Mouse (Mus musculus) frontal cortex, adult 2 months (tissue): Measurements from ENCODE around the gene Rbm45. TPM values are rescaled to one million over a fixed set of nuclear protein-coding genes. Genes with fewer than 3 reads are reported as not detected.

ENCODE experiments used
- DNase-seq, 2 experiments: peaks; one replicate each; pipeline ENCODE4 v3.0.0; 2022; ENCODE audit warnings: low spot score in 1 of 2; ENCODE audit errors: extremely low spot score in 1 of 2
- polyA plus RNA-seq: library from polyadenylated mRNA; depleted of rRNA; stranded (reverse); fragments of >200 nt; gene quantifications from 2 replicates; pipeline ENCODE4 v1.2.3, GENCODE M21; 2012

The Rbm45 gene
- polyA plus RNA-seq, 1 experiment = 29.4 TPM

DNA sequence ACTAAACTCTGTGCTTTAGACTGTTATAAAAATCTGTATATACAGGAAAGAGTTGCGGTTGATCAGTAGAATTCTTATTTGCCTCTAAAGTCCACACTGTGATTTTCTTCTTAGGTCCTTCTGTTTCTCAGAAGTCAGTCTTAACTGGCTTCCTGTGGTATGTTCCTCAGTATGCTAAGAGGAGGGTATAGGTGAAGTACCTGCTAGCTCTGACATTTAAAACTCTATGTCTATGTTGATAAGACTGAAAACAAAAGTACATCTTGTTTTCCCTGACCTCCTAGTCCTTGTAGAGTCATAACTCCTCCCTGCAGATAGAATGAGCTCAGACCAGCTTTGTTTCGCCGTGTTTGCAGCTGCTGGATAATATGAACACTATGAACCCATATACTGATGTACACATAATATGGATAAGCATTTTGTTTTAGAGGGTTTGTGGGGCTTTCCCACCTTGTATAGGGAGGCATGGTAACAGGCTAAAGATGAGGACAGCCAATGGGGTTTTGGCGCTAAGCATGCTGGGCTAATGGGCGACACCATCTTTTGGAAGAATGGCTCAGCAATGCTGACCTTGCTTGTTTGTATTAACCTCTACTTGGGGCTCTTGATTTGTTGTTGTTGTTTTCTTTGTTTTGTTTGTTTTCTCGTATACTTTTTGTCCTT, 4.9 kb downstream of the Rbm45 start:
- DNase-seq = no peak

DNA sequence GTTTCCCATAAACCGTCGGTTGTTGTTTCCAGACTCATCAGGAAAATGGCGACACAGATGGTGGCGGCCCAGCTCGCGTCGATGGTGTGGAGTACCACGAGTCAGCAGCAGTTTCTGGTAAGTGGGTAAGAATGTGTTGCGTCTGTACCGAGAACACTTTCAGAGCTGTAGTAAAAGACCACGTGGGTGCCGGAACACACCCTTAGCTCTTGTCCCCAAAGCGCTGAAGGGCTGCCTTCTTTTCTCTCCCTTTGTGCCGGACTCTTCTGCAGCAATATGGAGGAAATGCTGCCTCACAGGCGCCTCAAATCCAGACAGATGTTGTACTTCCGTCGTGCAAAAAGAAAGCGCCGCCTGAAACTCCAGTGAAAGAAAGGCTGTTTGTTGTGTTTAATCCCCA, 8.9 kb downstream of the Rbm45 start:
- no peak for DNase-seq

DNA sequence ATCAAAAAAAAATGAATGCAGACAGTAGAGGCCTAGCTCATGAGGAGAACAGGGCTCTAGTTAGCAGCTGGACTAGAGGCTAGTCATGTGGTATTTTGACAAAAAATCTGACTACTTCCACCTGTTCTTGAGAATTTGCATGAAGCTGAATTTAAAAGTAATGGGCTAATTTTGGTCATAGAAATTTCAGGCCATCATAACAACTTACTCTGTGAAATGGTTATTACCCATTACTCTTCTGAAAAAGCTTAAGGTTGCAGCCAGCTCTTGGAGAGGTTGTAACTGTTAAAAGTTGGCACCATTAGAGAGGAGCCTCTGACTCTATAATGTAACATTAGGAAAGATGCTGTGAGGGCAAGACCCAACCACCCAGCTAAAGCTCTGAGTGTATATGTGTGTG, 16.7 kb downstream of the Rbm45 start:
- no peak for DNase-seq

DNA sequence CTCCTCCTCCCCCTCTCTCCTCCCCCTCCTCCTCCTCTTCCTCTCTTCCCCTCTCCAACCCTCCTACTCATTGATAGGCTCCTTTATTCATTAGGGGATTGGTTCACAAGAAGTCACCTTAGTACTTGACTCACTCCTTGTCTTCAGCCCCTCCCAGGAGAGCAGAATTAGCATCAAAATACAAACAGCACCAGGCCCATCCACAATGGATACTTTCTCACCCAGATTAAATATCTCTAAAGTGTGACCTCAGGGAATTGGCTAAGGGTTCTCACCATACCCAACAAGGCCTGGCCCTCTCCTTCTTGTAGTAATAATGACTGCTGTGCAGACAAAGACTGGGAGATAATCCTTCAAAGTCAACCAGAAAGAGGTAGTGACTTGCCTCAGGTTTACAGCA, 30.4 kb downstream of the Rbm45 start:
- DNase-seq = no peak

DNA sequence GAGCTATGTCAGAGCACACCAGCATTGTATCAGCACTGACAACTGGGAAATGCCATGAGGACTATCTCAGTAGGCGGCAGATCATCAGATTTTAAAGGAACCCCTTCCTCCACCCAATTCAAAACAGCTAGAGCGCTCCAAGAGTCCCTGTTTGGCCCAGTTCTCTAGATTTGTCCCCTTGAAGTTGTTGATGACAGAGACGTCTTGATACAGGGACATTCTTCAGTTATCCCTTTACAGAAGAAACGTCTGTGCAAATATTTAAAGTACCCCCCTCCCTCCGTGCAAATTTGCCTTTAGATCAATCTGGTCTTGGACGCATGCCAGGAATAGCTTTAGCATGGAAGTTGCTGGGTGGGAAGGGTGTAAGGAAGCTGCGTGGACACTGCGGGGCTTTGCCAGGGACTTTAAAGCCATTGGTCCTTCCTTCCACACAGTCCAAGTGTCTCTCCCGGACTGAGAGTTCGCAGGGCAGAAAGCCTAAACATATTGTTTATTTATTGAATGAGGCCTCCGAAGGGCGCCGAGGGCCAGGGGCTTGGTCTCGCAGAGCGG, 35.9 kb downstream of the Rbm45 start:
- DNase-seq = peak in 1 of 2 experiments; percentile 38

DNA sequence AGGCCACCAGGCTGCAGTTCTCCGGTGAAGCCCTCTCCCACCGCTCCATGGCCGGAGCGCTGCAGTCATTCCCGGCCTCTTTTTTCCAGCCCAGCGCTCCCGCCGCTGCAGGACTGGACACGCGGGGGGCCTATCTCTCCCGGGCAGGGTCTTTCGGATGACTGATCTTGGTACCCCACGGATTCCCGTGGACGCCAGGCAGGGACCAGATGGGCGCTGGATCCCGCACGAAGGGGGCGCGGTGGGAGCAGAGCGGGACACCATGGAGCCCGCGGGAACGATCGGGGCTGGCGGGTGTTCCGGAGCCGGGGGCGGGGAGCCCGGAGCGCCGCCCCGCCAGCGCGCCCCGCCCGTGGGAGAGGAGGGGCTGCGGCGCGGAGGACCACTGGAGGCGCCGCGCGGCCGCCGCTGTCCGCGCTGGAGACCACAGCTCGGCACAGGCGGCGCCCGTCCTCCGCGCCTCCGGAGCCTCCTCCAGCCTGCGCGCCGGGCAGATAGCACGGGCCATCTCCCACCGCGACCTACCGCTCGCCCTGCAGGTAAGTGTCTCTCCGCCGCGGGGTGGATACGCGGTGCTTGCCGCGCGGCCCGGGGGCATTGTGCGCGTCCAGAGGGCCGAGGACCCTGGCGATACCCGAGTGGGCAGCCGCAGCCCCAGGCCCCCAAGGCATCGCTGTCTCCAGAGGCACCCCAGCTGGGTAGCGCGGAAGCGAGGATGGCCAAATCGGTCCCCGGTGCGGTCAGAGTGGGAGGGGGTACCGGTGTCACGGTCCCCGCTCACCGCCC, 36.6 kb downstream of the Rbm45 start, which contains the start of gene Osbpl6:
Osbpl6 (plus strand) TSS at position 358 of the 786 bp plus-strand sequence.
- peak in 1 of 2 experiments; percentile 68 for DNase-seq

DNA sequence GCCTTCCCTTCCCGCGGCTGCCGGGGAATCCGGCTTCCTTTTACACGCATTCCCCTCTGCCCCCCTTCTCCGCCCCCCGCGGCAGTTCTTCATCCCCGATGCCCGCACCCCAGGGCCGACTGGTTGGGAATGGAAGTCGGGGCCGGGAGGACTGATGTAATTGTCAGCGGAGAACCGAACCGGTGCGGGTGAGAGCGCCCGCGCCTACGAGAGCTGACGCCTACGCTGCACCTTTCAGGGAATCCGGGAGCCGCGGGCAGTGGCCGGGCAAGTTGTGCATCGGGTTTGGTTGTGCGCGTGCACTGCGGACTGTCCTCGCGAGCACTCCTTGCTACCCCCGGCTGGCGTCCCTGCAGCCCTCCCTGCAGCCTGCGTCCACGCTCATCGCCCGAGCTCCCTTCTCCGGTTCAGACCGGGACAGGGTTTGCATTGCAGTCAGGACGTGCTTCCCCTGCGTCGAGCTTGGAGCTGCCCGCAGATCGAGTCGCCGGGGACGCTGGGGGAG, 37.2 kb downstream of the Rbm45 start:
- peak; percentile 43 to 70 for DNase-seq

DNA sequence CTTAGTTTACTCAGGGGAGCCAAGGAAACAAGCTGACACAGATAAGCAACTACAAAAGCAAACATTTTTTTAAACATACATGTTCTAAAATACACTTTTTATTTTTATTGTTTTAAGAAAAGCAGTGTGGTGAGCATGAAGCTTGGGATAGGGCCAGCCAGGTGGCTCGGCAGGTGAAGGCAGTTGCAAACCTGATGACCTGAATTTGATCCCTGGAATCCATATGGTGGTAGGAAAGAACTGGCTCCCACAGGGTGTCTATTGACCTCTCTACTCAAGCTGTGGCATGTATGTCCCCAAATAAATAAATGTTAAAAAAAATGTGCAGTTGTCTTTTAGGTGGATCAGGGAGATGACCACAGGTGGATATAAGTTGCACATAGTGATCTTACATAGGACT, 39.7 kb downstream of the Rbm45 start:
- no peak for DNase-seq

DNA sequence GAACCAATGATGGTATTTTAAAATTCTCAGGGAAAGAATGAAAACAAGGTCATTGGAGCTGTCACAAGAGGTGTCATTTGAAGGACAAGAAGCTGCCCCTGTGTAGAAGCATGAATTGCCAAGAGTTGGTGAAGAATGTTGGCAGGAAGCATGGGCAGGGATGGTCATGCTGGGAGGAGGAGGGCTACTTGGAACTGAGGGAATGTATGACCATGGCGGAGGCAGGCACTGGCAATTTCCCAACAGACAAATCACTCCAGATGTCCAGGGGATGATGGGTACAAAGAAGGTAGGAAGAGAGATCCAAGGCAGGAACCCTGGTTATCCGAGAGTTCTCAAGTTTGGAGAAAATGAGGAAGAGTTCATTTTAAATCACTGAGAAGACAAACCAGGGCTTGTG, 40.2 kb downstream of the Rbm45 start:
- no peak for DNase-seq

DNA sequence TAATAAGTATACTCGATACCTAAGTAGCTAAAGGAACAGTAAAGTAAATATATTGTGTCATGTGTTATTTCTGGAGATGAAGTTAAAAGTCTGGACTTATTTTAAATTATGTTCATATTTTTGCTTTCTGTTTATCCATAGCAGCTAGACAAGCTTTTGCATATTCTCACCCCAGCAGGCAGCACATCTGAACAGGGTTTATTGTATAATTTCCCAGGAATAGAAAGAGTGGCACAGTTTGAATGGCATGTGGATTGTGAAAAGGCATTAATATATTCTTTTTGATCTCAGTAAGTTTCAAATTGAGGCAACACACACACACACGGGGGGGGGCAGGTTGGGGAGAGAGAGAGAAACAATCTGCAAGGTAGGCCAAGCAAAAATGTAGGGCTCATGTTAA, 43.1 kb downstream of the Rbm45 start:
- no peak for DNase-seq

DNA sequence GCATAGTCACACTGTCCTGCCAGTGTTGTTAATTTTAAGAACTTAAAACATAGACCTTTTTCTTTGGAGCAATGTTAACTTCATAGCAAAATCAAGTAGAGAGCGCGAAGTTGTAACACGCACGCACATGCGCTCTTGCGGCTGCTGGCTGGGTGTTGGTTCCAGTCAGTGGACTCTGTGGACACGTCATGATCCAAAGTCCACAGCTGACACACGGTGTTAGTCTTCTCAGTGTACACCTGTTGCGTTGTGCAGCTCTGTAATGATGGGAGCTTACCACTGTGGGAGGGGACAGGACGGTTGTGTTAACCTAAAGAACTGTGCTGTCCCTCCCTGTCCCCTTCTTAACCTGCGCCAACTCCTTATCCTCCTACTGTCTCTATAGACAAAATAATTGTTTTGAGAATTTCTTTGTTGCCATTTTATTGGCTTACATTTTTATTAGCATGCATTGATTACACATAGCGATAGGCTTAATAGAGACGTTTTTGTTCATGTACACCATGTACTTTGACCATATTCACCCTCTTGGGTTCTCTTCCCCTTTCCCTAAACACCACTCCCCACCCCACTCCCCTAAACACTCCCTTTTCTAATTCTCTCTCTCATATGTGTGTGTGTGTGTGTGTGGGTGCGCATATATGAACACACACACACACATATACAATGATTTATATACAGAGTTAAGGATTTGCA, 47.8 kb downstream of the Rbm45 start:
- DNase-seq = no peak

DNA sequence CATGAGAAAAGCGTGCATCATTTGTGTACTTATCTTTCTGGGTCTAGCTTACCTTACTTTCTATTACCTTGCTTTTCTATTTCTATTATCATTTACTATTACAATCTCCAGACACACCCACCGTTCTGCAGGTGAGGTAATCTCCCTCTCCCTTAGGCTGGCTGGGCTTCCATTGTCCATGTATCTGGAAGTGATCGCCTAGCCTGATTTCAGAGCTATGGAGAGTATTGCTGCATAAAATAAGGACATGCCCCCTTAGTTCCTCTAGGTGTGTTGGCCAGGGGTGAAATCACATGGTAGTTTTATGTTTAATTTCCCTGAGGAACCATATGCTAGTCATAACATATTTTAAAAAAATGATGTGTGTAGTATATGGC, 48.3 kb downstream of the Rbm45 start:
- DNase-seq = no peak

DNA sequence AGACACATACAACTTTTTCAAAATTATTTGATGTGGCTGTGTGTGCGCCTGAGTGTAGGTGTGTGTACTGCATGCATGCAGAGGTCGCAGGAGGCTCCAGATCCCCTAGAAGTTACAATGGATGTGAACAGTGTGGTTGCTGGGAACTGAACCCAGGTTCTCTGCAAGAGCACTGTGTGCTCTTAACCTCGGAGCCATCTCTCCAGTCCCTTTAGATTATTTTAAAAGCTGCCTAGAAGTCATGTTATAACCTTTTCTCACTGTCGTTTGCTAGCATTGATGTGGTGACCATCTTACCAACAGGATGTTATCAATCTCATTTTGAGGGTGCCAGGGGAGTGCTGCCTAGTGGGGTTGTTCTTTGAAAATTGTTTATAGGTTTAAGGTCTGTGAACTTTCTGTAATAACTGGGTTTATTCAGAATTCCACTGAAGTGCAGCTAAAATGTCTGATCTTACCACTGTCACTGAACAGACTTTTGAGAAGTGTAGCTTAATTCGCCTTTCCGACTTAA, 51.7 kb downstream of the Rbm45 start:
- no peak for DNase-seq

DNA sequence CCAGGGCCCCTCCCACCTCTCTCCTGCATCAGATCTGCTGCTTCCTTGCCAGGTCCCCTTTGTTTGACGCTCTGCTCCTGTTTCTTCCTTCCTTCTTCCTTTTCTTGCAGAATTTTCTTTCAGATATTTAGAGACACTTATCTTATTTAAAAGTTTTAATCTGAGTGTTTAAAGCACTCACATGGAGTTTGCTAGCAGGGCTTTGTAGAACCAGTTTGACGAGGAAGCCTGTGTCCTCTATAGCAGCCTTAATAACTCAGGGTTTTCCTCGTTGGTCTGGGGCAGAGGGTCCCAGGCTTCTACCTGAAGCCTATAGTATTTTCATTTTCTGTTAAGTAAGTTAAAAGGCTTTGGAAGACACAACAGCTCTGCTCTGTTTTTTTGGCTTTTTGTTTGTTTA, 57.0 kb downstream of the Rbm45 start:
- DNase-seq = no peak

DNA sequence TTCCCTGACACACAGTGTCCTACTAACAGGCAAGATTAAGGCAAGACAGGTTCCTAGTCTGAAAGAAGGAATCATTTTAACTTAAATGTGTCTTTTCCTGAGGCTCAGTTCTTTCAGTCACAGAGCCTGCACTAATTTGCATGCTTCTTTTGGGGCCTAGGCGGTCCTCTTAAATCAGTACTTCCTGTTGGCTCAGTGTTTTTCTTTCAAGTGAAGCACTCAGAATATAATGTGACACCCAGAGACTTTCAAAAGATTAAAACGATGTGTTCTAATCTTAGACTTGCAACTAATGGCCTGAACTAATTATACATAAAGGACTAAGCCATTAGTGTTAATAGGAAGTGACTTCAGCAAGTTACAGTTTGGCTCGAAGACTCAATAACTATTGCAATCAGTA, 59.5 kb downstream of the Rbm45 start:
- no peak for DNase-seq

DNA sequence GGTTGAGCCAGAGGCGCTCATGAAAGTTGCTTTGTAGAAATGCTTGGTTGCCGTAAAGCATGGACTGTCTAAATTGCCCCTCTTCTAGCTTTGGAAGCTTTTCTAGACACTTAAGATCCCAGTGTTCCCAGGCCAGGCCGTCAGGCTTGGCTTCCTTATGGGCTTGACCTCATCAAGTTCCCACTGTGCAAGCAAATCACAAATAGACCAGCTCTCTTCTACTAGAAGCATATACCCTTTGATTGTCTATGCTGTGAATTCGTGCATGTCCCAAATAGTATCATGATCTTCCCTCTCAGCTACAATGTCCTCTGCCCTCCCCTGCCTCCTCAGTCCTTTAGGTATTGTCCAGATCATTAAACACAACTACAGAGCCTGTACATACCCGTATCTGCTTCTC, 60.1 kb downstream of the Rbm45 start:
- DNase-seq = no peak

DNA sequence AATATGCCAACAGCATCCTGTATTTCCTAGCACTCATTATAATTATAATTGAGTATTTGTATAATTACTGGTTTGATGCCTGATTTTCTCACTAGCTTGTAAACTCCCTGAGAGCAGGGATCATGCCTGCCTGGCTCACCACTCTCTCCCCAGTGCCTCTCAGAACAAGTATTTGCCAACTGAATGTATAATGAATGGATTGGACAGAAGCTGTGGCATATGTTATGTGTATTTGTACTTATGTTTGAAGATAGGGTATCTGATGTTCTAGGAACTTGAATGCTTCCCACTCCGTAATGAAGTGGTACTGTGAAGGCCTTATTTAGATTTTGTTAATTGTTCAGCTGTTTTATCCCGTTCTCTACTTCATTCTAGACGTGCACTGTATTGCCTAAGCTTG, 60.8 kb downstream of the Rbm45 start:
- no peak for DNase-seq
